Mouse (Mus musculus) T-cell, adult 66 days (primary cell): ENCODE results near the gene Mrgprd. TPM values are rescaled to one million over a fixed set of nuclear protein-coding genes. Genes with fewer than 3 reads are reported as not detected.

Experiments
- total RNA-seq, 2 experiments: library from RNA; stranded (reverse); gene quantifications; 3 replicates in 1 of 2; 4 replicates in 1 of 2; pipeline ENCODE4 v1.2.4; 2023

The Mrgprd gene
- not detected for total RNA-seq

GRCm38 (mm10) chr7:145314785-145315411, at the start of gene Mrgprd:
Gene Mrgprd, plus strand, starts transcription at chr7:145314835.

DNA sequence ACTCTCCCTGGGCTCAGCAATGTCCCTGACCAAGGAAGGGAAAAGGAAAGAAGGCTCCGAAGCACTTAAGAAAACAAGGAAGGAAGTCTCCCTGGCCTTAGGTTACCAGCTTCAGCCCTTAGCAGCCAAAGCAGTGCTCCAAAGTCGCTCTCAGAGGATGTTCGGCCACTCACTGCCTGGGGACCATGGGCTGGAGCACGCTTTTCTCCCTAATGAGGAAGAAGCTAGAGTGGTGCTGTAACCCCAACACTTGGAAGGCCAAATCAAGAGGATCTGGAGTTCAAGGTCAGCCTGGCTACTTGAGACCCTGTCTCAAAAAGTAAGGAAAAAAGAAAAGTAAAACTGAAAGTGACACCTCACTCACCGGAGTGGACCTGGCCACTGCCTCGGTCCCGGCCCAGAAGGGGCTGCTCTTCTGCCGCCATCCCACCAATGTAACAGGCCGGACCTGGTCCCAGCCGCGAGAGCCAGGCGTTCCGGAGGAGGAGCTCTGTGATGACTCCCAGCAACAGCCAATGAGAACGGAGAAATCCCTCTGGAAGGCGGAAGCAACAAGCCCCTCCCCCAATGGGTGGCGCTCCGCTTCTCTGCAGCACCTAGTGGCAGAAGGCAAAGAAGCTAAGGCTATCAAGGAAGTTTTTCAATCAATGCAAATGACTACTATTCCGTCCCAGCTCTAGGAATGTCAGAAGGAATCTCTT, 31.0 kb upstream of the Mrgprd start, which contains the start of gene Tpcn2:
Gene Tpcn2, minus strand, starts transcription at position 525 of the 701 bp plus-strand sequence.

DNA sequence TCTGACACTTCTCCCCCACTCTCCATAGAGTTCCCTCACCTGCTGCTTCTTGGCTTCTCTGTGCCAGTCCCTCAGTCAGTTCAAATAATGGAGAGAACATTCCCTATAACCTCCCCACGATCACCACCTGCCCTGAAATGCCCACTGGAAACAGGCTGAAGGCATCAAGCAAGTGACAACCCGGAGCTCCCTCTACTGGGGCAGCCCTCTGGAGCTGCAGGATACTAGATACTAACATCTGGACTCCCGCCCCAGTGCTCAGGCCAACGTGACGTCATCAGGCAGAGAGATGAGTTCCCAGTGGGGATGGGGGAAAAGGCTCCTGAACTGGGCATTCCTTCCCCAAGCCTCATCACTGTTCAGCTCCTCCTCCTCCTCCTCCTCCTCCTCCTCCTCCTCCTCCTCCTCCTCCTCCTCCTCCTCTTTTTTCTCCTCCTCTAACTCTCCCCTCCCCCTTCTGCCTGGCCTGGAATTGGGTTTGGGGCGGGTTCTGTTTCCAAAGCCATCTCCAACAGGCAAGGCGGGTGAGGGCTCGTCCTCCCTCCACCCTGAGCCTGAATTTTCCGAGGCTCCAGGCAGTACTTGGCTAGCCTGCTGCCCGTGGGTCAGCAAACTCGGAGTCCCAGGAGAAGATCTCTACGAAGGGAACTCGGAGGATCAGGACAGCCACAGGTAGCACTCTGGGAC, 14.2 kb upstream of the Mrgprd start, which contains the start of gene Mrgprf:
Gene Mrgprf, plus strand, starts transcription at position 508 of the 687 bp plus-strand sequence.

Other genes starting within 250 kb of the Mrgprd start
- 1 to 10 TPM; 1.7 to 3.3 TPM for gene 1810010D01Rik, start 106.7 kb upstream of the Mrgprd start, total RNA-seq
- 10 to 100 TPM; 28.7 to 29.0 TPM for gene Tpcn2, start 30.8 kb upstream of the Mrgprd start, total RNA-seq
- gene Mrgprf, start 14.0 kb upstream of the Mrgprd start, total RNA-seq, result not detected